Mouse (Mus musculus): Measurements from ENCODE around the gene Rptn. TPM values are rescaled to one million over a fixed set of nuclear protein-coding genes. Genes with fewer than 3 reads are reported as not detected.
A peak's percentile ranks its signal among the peaks of the same experiment; 100 is the strongest.
"Not testable (repeated sequence)": the region's sequence is repeated elsewhere in the genome, so short reads cannot be mapped to it uniquely, and the experiment has no call there.

Gene Rptn
- polyA plus RNA-seq, 1 experiment from 2014 or later, result not detected

DNA sequence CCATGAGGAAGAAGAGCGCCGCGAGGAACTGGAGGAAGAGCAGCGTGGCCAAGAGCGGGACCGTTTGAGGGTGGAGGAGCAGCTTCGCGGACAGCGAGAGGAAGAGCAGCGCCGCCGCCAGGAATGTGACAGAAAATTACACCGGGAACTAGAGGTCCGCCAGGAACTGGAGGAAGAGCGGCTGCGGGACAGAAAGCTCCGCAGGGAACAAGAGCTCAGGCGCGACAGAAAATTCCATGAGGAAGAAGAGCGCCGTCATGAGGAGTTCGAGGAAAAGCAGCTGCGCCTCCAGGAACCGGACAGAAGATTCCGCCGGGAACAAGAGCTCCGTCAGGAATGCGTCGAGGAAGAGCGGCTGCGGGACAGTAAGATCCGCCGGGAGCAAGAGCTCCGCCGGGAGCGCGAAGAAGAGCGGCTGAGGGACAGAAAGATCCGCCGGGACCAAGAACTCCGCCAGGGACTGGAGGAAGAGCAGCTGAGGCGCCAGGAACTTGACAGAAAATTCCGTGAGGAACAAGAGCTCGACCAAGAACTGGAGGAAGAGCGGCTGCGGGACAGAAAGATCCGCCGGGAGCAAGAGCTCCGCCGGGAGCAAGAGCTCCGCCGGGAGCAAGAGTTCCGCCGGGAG is 52.7 kb downstream of the Rptn start:
- Histone ChIP-seq H3K9me3 (ENCODE audit: control insufficient read depth, low read length) (no peaks in the 10 kb centered on the region), H3K27me3 (replicated peaks; ENCODE audit: control insufficient read depth, insufficient read depth, low read length) (peaks cover 6% of the 10 kb centered on the region), H3K27ac (ENCODE audit: low read depth, low read length) (no peak overlapping the region), H3K4me2 (ENCODE audit: low read length) (peak overlapping the region; percentile 84), H3K36me3 (ENCODE audit: control insufficient read depth, insufficient read depth, low read length) (no peaks in the 10 kb centered on the region), H3K9ac (ENCODE audit: low read depth, low read length) (peak overlapping the region; percentile 55), H3K4me3 (ENCODE audit: low read length) (peak overlapping the region; percentile 64), H3K4me1 (ENCODE audit: control insufficient read depth, insufficient read depth, low read depth, low read length) (peaks cover 19% of the 10 kb centered on the region)
- no peak for ATAC-seq
- under 1% methylated on average over 54 of the region's 54 CpGs for WGBS

DNA sequence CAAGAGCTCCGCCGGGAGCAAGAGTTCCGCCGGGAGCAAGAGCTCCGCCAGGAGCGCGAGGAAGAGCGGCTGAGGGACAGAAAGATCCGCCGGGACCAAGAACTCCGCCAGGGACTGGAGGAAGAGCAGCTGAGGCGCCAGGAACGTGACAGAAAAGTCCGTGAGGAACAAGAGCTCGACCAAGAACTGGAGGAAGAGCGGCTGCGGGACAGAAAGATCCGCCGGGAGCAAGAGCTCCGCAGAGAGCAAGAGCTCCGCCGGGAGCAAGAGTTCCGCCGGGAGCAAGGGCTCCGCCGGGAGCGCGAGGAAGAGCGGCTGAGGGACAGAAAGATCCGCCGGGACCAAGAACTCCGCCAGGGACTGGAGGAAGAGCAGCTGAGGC is 53.2 kb downstream of the Rptn start:
- ATAC-seq; H3K9me3 ChIP-seq (ENCODE audit: control insufficient read depth, low read length); H3K27me3 ChIP-seq (replicated peaks; ENCODE audit: control insufficient read depth, insufficient read depth, low read length); H3K27ac ChIP-seq (ENCODE audit: low read depth, low read length); H3K36me3 ChIP-seq (ENCODE audit: control insufficient read depth, insufficient read depth, low read length): not testable (repeated sequence)
- H3K4me3 ChIP-seq (ENCODE audit: low read length), result peak overlapping the region; percentile 64
- H3K4me1 ChIP-seq (ENCODE audit: control insufficient read depth, insufficient read depth, low read depth, low read length), result peaks cover 19% of the 10 kb centered on the region
- WGBS, result under 1% methylated on average over 32 of the region's 32 CpGs
- peak overlapping the region; percentile 84 for H3K4me2 ChIP-seq (ENCODE audit: low read length)
- H3K9ac ChIP-seq (ENCODE audit: low read depth, low read length), result peak overlapping the region; percentile 59

DNA sequence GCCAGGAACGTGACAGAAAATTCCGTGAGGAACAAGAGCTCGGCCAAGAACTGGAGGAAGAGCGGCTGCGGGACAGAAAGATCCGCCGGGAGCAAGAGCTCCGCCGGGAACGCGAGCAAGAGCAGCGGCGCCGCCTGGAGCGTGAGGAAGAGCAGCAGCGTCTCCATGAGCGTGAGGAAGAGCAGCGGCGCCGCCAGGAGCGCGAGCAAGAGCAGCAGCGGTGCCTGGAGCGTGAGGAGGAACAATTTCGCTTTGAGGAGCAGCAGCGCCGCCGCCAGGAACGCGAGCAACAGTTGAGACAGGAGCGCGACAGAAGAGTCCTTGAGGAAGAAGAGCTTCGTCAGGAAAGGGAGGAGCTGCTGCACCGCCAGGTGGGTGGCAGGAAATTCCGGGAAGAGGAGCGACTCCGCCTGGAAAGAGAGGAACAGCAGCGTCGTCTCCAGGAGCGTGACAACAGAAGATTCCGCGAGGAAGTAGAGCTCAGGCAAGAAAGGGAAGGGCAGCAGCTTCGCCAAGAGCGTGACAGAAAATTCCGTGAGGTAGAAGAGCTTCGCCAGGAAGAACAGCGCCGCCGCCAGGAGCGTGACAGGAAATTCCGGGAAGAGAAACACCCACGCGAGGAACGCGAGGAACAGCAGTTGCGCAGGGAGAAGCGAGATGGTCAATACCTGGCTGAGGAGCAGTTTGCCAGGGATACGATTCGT is 53.8 kb downstream of the Rptn start:
- under 1% methylated on average over 59 of the region's 59 CpGs for WGBS

More for the DNA sequence above, 53.8 kb downstream of the Rptn start:
- peak overlapping the region; percentile 3 for H3K27ac ChIP-seq (ENCODE audit: low read depth, low read length)
- H3K27me3 ChIP-seq (replicated peaks; ENCODE audit: control insufficient read depth, insufficient read depth, low read length), result peaks cover 3% of the 10 kb centered on the region; the same call in 1 of the 2 replicates
- H3K4me3 ChIP-seq (ENCODE audit: low read length), result peak overlapping the region; percentile 64
- ATAC-seq, result peak; percentile 78
- no peaks in the 10 kb centered on the region for H3K36me3 ChIP-seq (ENCODE audit: control insufficient read depth, insufficient read depth, low read length)
- peak overlapping the region; percentile 59 for H3K9ac ChIP-seq (ENCODE audit: low read depth, low read length)
- peak overlapping the region; percentile 84 for H3K4me2 ChIP-seq (ENCODE audit: low read length)
- H3K9me3 ChIP-seq (ENCODE audit: control insufficient read depth, low read length), result no peaks in the 10 kb centered on the region
- peaks cover 19% of the 10 kb centered on the region for H3K4me1 ChIP-seq (ENCODE audit: control insufficient read depth, insufficient read depth, low read depth, low read length)

Small RNA genes within 50 kb of the gene (microRNA-seq; reads per million reads assigned to microRNA genes)
- gene Gm22752, result not detected
- not detected for gene Gm44353

Other genes starting within 250 kb of the Rptn start
- not detected in 2 replicates for gene Crnn, start 248.9 kb upstream of the Rptn start, polyA plus RNA-seq (2015; fragmentation: Nextera tagmentation; extraction: Ambion mirVana)
- not detected in 2 replicates for gene Flg2, start 196.4 kb upstream of the Rptn start, polyA plus RNA-seq (2015; fragmentation: Nextera tagmentation; extraction: Ambion mirVana)
- not detected in 2 replicates for gene Flg, start 120.2 kb upstream of the Rptn start, polyA plus RNA-seq (2015; fragmentation: Nextera tagmentation; extraction: Ambion mirVana)
- not detected in 2 replicates for gene Hrnr, start 74.0 kb upstream of the Rptn start, polyA plus RNA-seq (2015; fragmentation: Nextera tagmentation; extraction: Ambion mirVana)
- gene Tchh, start 48.6 kb downstream of the Rptn start, polyA plus RNA-seq (2015; fragmentation: Nextera tagmentation; extraction: Ambion mirVana), result 1.4 and 1.6 TPM in 2 replicates
- gene Tchhl1, start 75.1 kb downstream of the Rptn start, polyA plus RNA-seq (2015; fragmentation: Nextera tagmentation; extraction: Ambion mirVana), result not detected in 2 replicates
- 173 and 217 TPM in 2 replicates for gene S100a11, start 126.8 kb downstream of the Rptn start, polyA plus RNA-seq (2015; fragmentation: Nextera tagmentation; extraction: Ambion mirVana)
- gene S100a10, start 161.4 kb downstream of the Rptn start, polyA plus RNA-seq (2015; fragmentation: Nextera tagmentation; extraction: Ambion mirVana), result 198 and 202 TPM in 2 replicates

Data from hindbrain, embryonic 16.5 days (tissue).